Mouse (Mus musculus): Measurements from ENCODE around the gene Trim24. TPM values are rescaled to one million over a fixed set of nuclear protein-coding genes. Genes with fewer than 3 reads are reported as not detected.
"Not testable (repeated sequence)": the region's sequence is repeated elsewhere in the genome, so short reads cannot be mapped to it uniquely, and the experiment has no call there.

The Trim24 gene
- polyA plus RNA-seq, 2 experiments, result 4.9 to 8.3 TPM

DNA sequence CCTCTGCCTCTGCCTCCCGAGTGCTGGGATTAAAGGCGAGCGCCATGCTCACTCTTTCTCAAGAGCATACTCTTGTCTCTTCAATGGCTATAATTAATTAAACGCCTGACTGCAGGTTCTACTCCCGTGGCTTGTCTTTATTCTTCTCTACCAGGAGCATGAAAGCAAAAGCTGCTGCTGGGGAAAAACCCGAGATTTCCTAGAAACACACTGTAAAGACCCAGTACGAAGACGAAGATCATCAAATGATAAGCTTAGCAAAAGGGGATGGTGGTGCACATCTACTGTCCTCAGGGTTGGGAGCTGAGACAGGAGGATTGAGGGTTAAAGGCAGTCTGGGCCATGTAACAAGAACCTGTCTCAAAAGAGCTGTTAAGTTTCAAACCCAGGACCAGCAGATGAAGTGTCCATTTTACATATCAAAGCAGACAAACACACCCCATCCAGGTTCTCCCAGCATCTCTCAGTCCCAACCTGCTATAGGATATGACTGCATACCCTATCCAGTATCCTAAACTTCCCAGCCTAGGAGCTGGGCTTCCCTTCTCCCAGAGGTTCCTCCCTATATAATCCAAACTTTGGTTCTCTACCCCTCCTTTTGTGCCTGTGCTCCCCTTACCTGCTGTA, 26.9 kb upstream of the Trim24 start:
- no peak overlapping the region for H3K4me2 ChIP-seq (ENCODE audit: low read depth)
- no peaks in the 10 kb centered on the region for H3K27me3 ChIP-seq (ENCODE audit: control insufficient read depth, insufficient read depth, low read length)
- no peak for DNase-seq (ENCODE audit: low read depth in 3 of 3, low spot score in 3 of 3)
- H3K36me3 ChIP-seq (replicated peaks; ENCODE audit: control insufficient read depth, insufficient read depth, low read depth), result no peaks in the 10 kb centered on the region
- H3K9me3 ChIP-seq (ENCODE audit: control insufficient read depth, low read length), result no peaks in the 10 kb centered on the region
- no peaks in the 10 kb centered on the region; a peak in 2 of 4 replicates for H3K4me1 ChIP-seq (replicated peaks; ENCODE audit: control insufficient read depth in 2 of 2, insufficient read depth in 2 of 2, low read length in 1 of 2)
- no peak for ATAC-seq (ENCODE audit: insufficient read depth)
- WGBS (ENCODE audit: insufficient replicate concordance), result 75% methylated on average over 8 of the region's 8 CpGs
- TF ChIP-seq CTCF (IDR thresholded peaks at IDR 0.05; ENCODE audit: low read depth), result no peak
- no peak for TF ChIP-seq EP300 (IDR thresholded peaks at IDR 0.05; ENCODE audit: low read depth)
- H3K4me3 ChIP-seq (ENCODE audit: insufficient read depth in 1 of 2, low read depth in 2 of 2, low read length in 2 of 2), result no peak overlapping the region
- H3K27ac ChIP-seq, result no peak overlapping the region
- H3K9ac ChIP-seq (replicated peaks), result no peak overlapping the region

DNA sequence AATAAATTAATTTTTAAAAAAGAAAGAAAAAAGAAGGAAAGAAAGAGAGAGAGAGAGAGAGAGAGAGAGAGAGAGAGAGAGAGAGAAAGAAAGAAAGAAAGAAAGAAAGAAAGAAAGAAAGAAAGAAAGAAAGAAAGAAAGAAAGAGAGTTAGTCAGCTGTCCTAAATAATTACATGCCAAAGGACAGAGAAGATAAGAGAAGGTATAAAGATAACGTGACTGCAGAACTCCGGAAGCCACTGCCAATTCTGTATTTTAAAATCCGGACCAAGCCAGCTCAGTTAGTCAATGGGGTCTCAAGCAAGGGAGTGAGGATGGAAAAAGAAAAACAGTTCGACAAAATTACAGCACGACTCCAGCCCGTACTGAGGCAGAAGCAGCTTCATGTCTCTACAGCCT, 25.7 kb upstream of the Trim24 start:
- H3K27me3 ChIP-seq (ENCODE audit: control insufficient read depth, insufficient read depth, low read length); ATAC-seq (ENCODE audit: insufficient read depth); H3K4me3 ChIP-seq (ENCODE audit: insufficient read depth in 1 of 2, low read depth in 2 of 2, low read length in 2 of 2); H3K27ac ChIP-seq; DNase-seq (ENCODE audit: low read depth in 3 of 3, low spot score in 3 of 3); H3K9ac ChIP-seq (replicated peaks); H3K4me2 ChIP-seq (ENCODE audit: low read depth); H3K4me1 ChIP-seq (replicated peaks; ENCODE audit: control insufficient read depth in 2 of 2, insufficient read depth in 2 of 2, low read length in 1 of 2); H3K9me3 ChIP-seq (ENCODE audit: control insufficient read depth, low read length); H3K36me3 ChIP-seq (replicated peaks; ENCODE audit: control insufficient read depth, insufficient read depth, low read depth): not testable (repeated sequence)
- WGBS (ENCODE audit: insufficient replicate concordance), result 41% methylated on average over 6 of the region's 6 CpGs

DNA sequence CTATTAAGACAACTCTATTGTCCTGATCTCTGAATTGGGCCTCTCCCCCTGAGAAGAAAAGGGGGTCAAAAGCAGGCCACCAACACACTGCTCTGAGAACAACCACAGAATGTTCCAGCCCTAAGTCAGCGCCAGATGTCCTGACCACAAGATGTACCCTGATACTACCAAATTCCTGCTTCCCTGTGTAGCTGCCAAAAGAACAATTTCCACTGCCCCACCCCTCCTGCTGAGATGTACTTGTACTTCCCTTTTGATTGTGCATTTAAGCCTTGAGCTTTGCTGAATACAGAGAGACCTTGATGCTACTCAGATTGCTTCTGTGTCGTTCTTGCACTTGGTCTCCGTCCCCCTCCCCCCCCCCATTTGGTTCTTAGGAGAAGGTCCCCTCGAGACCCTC, 23.1 kb upstream of the Trim24 start:
- H3K36me3 ChIP-seq (replicated peaks; ENCODE audit: control insufficient read depth, insufficient read depth, low read depth); H3K27me3 ChIP-seq (ENCODE audit: control insufficient read depth, insufficient read depth, low read length); H3K27ac ChIP-seq; ATAC-seq (ENCODE audit: insufficient read depth); H3K9ac ChIP-seq (replicated peaks); H3K9me3 ChIP-seq (ENCODE audit: control insufficient read depth, low read length); H3K4me3 ChIP-seq (ENCODE audit: insufficient read depth in 1 of 2, low read depth in 2 of 2, low read length in 2 of 2); DNase-seq (ENCODE audit: low read depth in 3 of 3, low spot score in 3 of 3); H3K4me1 ChIP-seq (replicated peaks; ENCODE audit: control insufficient read depth in 2 of 2, insufficient read depth in 2 of 2, low read length in 1 of 2); H3K4me2 ChIP-seq (ENCODE audit: low read depth): not testable (repeated sequence)
- 68% methylated on average over 4 of the region's 4 CpGs for WGBS (ENCODE audit: insufficient replicate concordance)

DNA sequence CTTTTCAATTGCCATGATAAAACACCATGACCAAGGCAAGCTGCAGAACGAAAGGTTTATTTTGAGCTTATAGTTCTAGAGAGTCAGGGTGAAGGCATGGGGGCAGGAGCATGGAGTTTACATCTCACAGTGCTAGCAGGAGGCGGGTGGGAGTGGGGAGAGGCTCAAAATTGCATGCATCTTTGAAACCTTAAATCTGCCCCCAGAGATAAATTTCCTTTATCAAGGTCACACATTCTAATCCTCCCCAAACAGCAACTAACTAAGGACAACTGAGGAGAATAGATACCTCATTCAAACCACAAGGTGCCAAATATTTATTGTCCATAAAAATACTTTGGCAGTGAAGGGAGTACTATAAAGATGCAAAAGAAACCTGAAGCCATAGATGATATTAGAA, 19.3 kb upstream of the Trim24 start:
- ATAC-seq (ENCODE audit: insufficient read depth), result peak; percentile 76

DNA sequence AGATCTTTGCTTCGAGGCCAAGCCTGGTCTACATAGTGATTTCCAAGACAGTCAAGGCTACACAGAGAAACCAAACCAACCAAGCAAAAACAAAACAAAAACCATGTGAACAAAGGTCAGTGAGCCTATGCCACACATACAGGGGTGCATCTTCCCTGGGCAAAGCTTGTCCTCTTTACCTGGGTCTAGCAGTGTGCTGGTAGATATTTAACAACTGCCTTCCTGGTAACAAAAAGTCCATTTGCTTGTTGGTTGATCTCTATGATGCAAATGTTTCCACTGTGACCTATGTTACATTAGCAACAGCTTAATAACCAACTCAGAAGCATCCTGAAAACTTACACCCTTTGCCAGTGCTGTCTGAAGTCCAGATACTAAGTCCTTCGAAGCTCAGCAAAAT, 17.3 kb upstream of the Trim24 start:
- ATAC-seq (ENCODE audit: insufficient read depth) (no peak), DNase-seq (ENCODE audit: low read depth in 3 of 3, low spot score in 3 of 3) (no peak)
- H3K27ac ChIP-seq, result no peak overlapping the region
- peaks cover 7 to 15% of the 10 kb centered on the region in 2 experiments for H3K4me1 ChIP-seq (replicated peaks; ENCODE audit: control insufficient read depth in 2 of 2, insufficient read depth in 2 of 2, low read length in 1 of 2)
- no peaks in the 10 kb centered on the region for H3K27me3 ChIP-seq (ENCODE audit: control insufficient read depth, insufficient read depth, low read length)
- H3K4me2 ChIP-seq (ENCODE audit: low read depth), result no peak overlapping the region
- H3K9ac ChIP-seq (replicated peaks), result no peak overlapping the region
- WGBS (ENCODE audit: insufficient replicate concordance), result 81% methylated on average over 2 of the region's 2 CpGs
- no peak overlapping the region for H3K4me3 ChIP-seq (ENCODE audit: insufficient read depth in 1 of 2, low read depth in 2 of 2, low read length in 2 of 2)
- no peaks in the 10 kb centered on the region for H3K36me3 ChIP-seq (replicated peaks; ENCODE audit: control insufficient read depth, insufficient read depth, low read depth)
- no peaks in the 10 kb centered on the region for H3K9me3 ChIP-seq (ENCODE audit: control insufficient read depth, low read length)
- TF ChIP-seq EP300 (IDR thresholded peaks at IDR 0.05; ENCODE audit: low read depth) (no peak), CTCF (IDR thresholded peaks at IDR 0.05; ENCODE audit: low read depth) (no peak)

More for the DNA sequence above, 19.3 kb upstream of the Trim24 start:
- Histone ChIP-seq H3K4me2 (ENCODE audit: low read depth) (no peak overlapping the region), H3K4me1 (replicated peaks; ENCODE audit: control insufficient read depth in 2 of 2, insufficient read depth in 2 of 2, low read length in 1 of 2) (peaks cover 7 to 15% of the 10 kb centered on the region in 2 experiments), H3K9me3 (ENCODE audit: control insufficient read depth, low read length) (no peaks in the 10 kb centered on the region), H3K4me3 (ENCODE audit: insufficient read depth in 1 of 2, low read depth in 2 of 2, low read length in 2 of 2) (no peak overlapping the region), H3K27me3 (ENCODE audit: control insufficient read depth, insufficient read depth, low read length) (no peaks in the 10 kb centered on the region), H3K36me3 (replicated peaks; ENCODE audit: control insufficient read depth, insufficient read depth, low read depth) (no peaks in the 10 kb centered on the region), H3K9ac (replicated peaks) (no peak overlapping the region), H3K27ac (no peak overlapping the region)
- peak; percentile 81 for TF ChIP-seq EP300 (IDR thresholded peaks at IDR 0.05; ENCODE audit: low read depth)
- no peak for TF ChIP-seq CTCF (IDR thresholded peaks at IDR 0.05; ENCODE audit: low read depth)
- DNase-seq (ENCODE audit: low read depth in 3 of 3, low spot score in 3 of 3), result peak in 2 of 3 experiments; percentile 41 to 47
- WGBS (ENCODE audit: insufficient replicate concordance), result 61% methylated on average over 2 of the region's 2 CpGs
